ENCODE assay signal across 25 mouse cellular contexts in the genomic region with DNA sequence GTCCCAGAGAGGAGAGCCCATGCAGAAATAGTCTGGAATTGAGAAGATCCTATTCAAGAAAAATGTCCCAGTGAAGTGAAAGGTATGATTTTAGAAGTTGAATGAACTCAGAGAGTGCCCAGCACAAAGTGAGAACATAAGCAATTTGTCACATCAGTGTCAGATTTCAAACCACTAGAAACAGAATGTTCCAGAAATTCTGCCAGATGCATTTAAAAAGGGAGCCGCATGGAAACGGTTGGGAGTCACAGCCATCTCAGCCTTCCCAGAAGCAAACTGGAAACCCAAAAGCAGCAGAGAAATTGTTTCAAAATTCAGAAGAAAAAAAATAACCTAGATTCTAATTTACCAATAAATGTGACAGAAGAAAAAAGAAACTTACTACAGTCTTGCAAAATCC.
DNase-seq lines count a peak whose midpoint lies in the region; ATAC-seq lines count a peak whose summit lies in the region.
"Had no signal": no experiment of that assay in that cellular context is flagged by ENCODE, and none has a peak within 500 bp of the region (broad histone marks: within the 10 kb centered on the region; RNA-seq: fewer than 3 reads in every experiment).

No protein-coding gene starts in this region.

- no peak overlapping the region for H3K9ac ChIP-seq in embryonic facial prominence, embryonic 14.5 days (ENCODE audit: low read depth, low read length)
- H3K9ac ChIP-seq: forebrain, postnatal 0 days; heart, embryonic 15.5 days; liver, embryonic 14.5 days; neural tube, embryonic 15.5 days; stomach, embryonic 15.5 days had no signal

- no peaks in the 10 kb centered on the region for H3K36me3 ChIP-seq in embryonic facial prominence, embryonic 14.5 days (ENCODE audit: control insufficient read depth, insufficient read depth, low read length)
- H3K36me3 ChIP-seq: forebrain, embryonic 10.5 days; heart, embryonic 15.5 days; hindbrain, embryonic 10.5 days; stomach, embryonic 15.5 days had no signal

- H3K27ac ChIP-seq in embryonic facial prominence, embryonic 14.5 days (replicated peaks; ENCODE audit: low read depth, low read length), result 0 out of 2 replicates have a peak overlapping the region, but pooled peaks have one; percentile 12
- H3K27ac ChIP-seq: forebrain, embryonic 10.5 days; heart, embryonic 15.5 days; hindbrain, embryonic 10.5 days; liver, embryonic 14.5 days; neural tube, embryonic 15.5 days; stomach, embryonic 15.5 days had no signal

- DNase-seq in heart, adult 8-10 months (ENCODE audit: low spot score), result peak; percentile 50
- no peak for DNase-seq in heart, postnatal 36 days
- peak; percentile 27 for DNase-seq in lung, postnatal 25 days (ENCODE audit: low spot score)
- no peak for DNase-seq in lung, adult 18-20 months
- DNase-seq in embryonic facial prominence, embryonic 14.5 days (ENCODE audit: low spot score), result no peak
- DNase-seq in skeletal muscle tissue, adult 2 months (ENCODE audit: low read depth, low spot score), result peak; percentile 65
- DNase-seq in adrenal gland, postnatal 4 days (ENCODE audit: low spot score in 2 of 2), result no peak
- DNase-seq: adrenal gland, postnatal 36 days; cerebellum, adult 8-10 months; forebrain, postnatal 0 days; kidney, adult 11 months; left cerebral cortex, postnatal 4 days; lung, postnatal 10 days; right cerebral cortex, postnatal 14 days; thymus, adult 18-20 months; thymus, postnatal 4 days had no signal

- H3K4me1 ChIP-seq in embryonic facial prominence, embryonic 14.5 days (ENCODE audit: control insufficient read depth, insufficient read depth, low read length), result peaks cover 8% of the 10 kb centered on the region; the same call in 1 of the 2 replicates
- H3K4me1 ChIP-seq: heart, embryonic 15.5 days; neural tube, embryonic 15.5 days; stomach, embryonic 15.5 days had no signal

- intact Hi-C loops in heart, postnatal 36 days (cut with DNase I), result no loop called here

- 37% methylated on average over 2 of the region's 2 CpGs for WGBS in embryonic facial prominence, embryonic 14.5 days

- no peaks in the 10 kb centered on the region for H3K27me3 ChIP-seq in embryonic facial prominence, embryonic 14.5 days (replicated peaks; ENCODE audit: control insufficient read depth, insufficient read depth, low read length)
- H3K27me3 ChIP-seq: heart, embryonic 15.5 days; neural tube, embryonic 15.5 days; stomach, embryonic 15.5 days had no signal

- no peaks in the 10 kb centered on the region for H3K9me3 ChIP-seq in embryonic facial prominence, embryonic 14.5 days (ENCODE audit: control insufficient read depth, low read length)
- H3K9me3 ChIP-seq: forebrain, embryonic 10.5 days; heart, embryonic 15.5 days; hindbrain, embryonic 10.5 days; neural tube, embryonic 15.5 days; stomach, embryonic 15.5 days had no signal

- ATAC-seq in embryonic facial prominence, embryonic 14.5 days (ENCODE audit: low read depth), result no peak
- ATAC-seq: activated CD4-positive, CD25-positive, alpha-beta regulatory T cell, adult 4 months; CD4-positive, CD25-positive, alpha-beta regulatory T cell, adult 4 months; forebrain, postnatal 0 days; midbrain, embryonic 16.5 days had no signal

- no peak overlapping the region for H3K4me2 ChIP-seq in embryonic facial prominence, embryonic 14.5 days (ENCODE audit: low read depth, low read length)
- H3K4me2 ChIP-seq: heart, embryonic 15.5 days; neural tube, embryonic 15.5 days; stomach, embryonic 15.5 days had no signal

- H3K4me3 ChIP-seq in embryonic facial prominence, embryonic 14.5 days (ENCODE audit: low read depth, low read length), result no peak overlapping the region
- H3K4me3 ChIP-seq: forebrain, embryonic 10.5 days; heart, embryonic 15.5 days; hindbrain, embryonic 10.5 days; neural tube, embryonic 15.5 days; stomach, embryonic 15.5 days had no signal

Comparison
In these comparisons a context has a peak if more than half of its experiments do, and no peak if none do; other contexts are left out.
1. DNase-seq: peak in heart, adult 8-10 months (single experiment), lung, postnatal 25 days (single experiment) and skeletal muscle tissue, adult 2 months (single experiment); none in heart, postnatal 36 days (0 of 2), lung, adult 18-20 months (0 of 2), embryonic facial prominence, embryonic 14.5 days (single experiment) and adrenal gland, postnatal 4 days (0 of 2).